Mouse (Mus musculus) heart, embryonic 14.5 days (tissue): ENCODE results near the gene Hist1h2ak. TPM values are rescaled to one million over a fixed set of nuclear protein-coding genes. Genes with fewer than 3 reads are reported as not detected.
"Not testable (repeated sequence)": the region's sequence is repeated elsewhere in the genome, so short reads cannot be mapped to it uniquely, and the experiment has no call there.

Experiments used
- ATAC-seq: fragments of 200-750 bp; cut with Nextera tagmentation; 2 replicates; pipeline ENCODE4 v1.8.0; 2017; ENCODE audit warnings: low read depth, moderate TSS enrichment; ENCODE audit not compliant: insufficient number of reproducible peaks, insufficient read depth, low FRiP score
- H3K27ac ChIP-seq, 2 experiments: fragments of 200-500 bp in 1 of 2; fragments of 300-500 bp in 1 of 2; sonication (generic) in 1 of 2; replicated peaks in 1 of 2; 2 replicates each; pipeline ENCODE4 v1.5.1; 2012 to 2014; ENCODE audit warnings: low read depth in 2 of 2, low read length in 2 of 2, control low read depth in 1 of 2, mild to moderate bottlenecking in 1 of 2, mixed read lengths in 1 of 2; ENCODE audit not compliant: control insufficient read depth in 1 of 2, insufficient read depth in 1 of 2
- H3K27me3 ChIP-seq: fragments of 300-500 bp; sonication (generic); 2 replicates; pipeline ENCODE4 v1.6.1; 2014; ENCODE audit warnings: mild to moderate bottlenecking, low read length, control low read depth; ENCODE audit not compliant: control insufficient read depth, insufficient read depth
- H3K36me3 ChIP-seq: fragments of 300-500 bp; sonication (generic); 2 replicates; pipeline ENCODE4 v1.6.1; 2014; ENCODE audit warnings: mild to moderate bottlenecking, control low read depth, low read length, mixed read lengths; ENCODE audit not compliant: control insufficient read depth, insufficient read depth
- H3K4me1 ChIP-seq, 2 experiments: fragments of 200-500 bp in 1 of 2; fragments of 300-500 bp in 1 of 2; sonication (generic) in 1 of 2; 2 replicates each; pipeline ENCODE4 v1.6.1; 2012 to 2014; ENCODE audit warnings: low read length in 2 of 2, control low read depth in 1 of 2, mixed read lengths in 1 of 2; ENCODE audit not compliant: control insufficient read depth in 2 of 2, insufficient read depth in 2 of 2
- H3K4me2 ChIP-seq: fragments of 300-500 bp; sonication (generic); 2 replicates; pipeline ENCODE4 v1.6.1; 2014; ENCODE audit warnings: mild to moderate bottlenecking, low read length
- H3K4me3 ChIP-seq, 2 experiments: fragments of 200-500 bp in 1 of 2; fragments of 300-500 bp in 1 of 2; sonication (generic) in 1 of 2; 2 replicates each; pipeline ENCODE4 v1.5.1; 2012 to 2014; ENCODE audit warnings: low read length in 2 of 2, mild to moderate bottlenecking in 2 of 2, control low read depth in 1 of 2, low read depth in 1 of 2, moderate library complexity in 1 of 2; ENCODE audit not compliant: control insufficient read depth in 1 of 2, insufficient read depth in 1 of 2
- H3K9ac ChIP-seq: fragments of 300-500 bp; sonication (generic); 2 replicates; pipeline ENCODE4 v1.6.1; 2014; ENCODE audit warnings: mild to moderate bottlenecking, low read length
- H3K9me3 ChIP-seq: fragments of 300-500 bp; sonication (generic); 2 replicates; pipeline ENCODE4 v1.6.1; 2016; ENCODE audit warnings: low read length, control low read depth; ENCODE audit not compliant: control insufficient read depth
- WGBS: fragments of 180-500 bp; shearing (Covaris S2); extraction: QIAGEN DNeasy Blood & Tissue Kit; methylation state at CpG from one replicate; pipeline ENCODE4 v1.1.7; 2014; 5-methylcytosine and 5-hydroxymethylcytosine counted together
- polyA plus RNA-seq: library from polyadenylated mRNA; unstranded; fragments of >200 nt; fragmentation: Nextera tagmentation; extraction: Ambion mirVana; gene quantifications from 2 replicates; pipeline ENCODE4 v1.2.1, GENCODE M21; 2014

Hist1h2ak gene
- 4.3 and 8.0 TPM in 2 replicates for polyA plus RNA-seq

GRCm38 (mm10) chr13:21753524-21754285 is at the start of gene Hist1h2ak, which contains the start of gene Hist1h2bn:
TSS of gene Hist1h2ak (minus strand) at chr13:21753827.
TSS of gene Hist1h2bn (plus strand) at chr13:21754123.
- Histone ChIP-seq H3K4me3 (peak within 1 kb of the TSS; percentile 37 to 59), H3K27ac (peak within 1 kb of the TSS; percentile 88 to 94), H3K4me1 (peaks cover 2 to 28% of the 10 kb centered on the region in 2 experiments; a peak in 3 of 4 replicates), H3K9ac (peak within 1 kb of the TSS; percentile 75), H3K4me2 (peak within 1 kb of the TSS; percentile 61)
- under 1% methylated on average over 38 of the region's 50 CpGs for WGBS
- not testable (repeated sequence) for H3K27me3 ChIP-seq, H3K36me3 ChIP-seq, H3K9me3 ChIP-seq
- peak; percentile 90 for ATAC-seq

GRCm38 (mm10) chr13:21803058-21803457 is 49.4 kb upstream of the Hist1h2ak start:
- not testable (repeated sequence) for H3K4me3 ChIP-seq, H3K4me2 ChIP-seq, H3K4me1 ChIP-seq, H3K27me3 ChIP-seq, H3K27ac ChIP-seq, H3K36me3 ChIP-seq, H3K9me3 ChIP-seq, H3K9ac ChIP-seq
- no CpG with 5 or more reads among the region's 4 CpGs for WGBS
- 0 out of 2 replicates have a peak, but pooled peaks have one; percentile 38 for ATAC-seq

- not testable (repeated sequence) for H3K9ac ChIP-seq, H3K9me3 ChIP-seq, H3K4me3 ChIP-seq, H3K27me3 ChIP-seq, H3K36me3 ChIP-seq, ATAC-seq, H3K27ac ChIP-seq, H3K4me1 ChIP-seq, H3K4me2 ChIP-seq
These were observed 43.5 kb upstream of the Hist1h2ak start for GRCm38 (mm10) chr13:21797163-21797562.

- Histone ChIP-seq H3K4me3 (no peak overlapping the region), H3K9ac (no peak overlapping the region), H3K4me1 (peaks cover under 1 to 5% of the 10 kb centered on the region in 2 experiments; a peak in 1 of 4 replicates), H3K4me2 (no peak overlapping the region), H3K9me3 (no peaks in the 10 kb centered on the region), H3K27ac (no peak overlapping the region), H3K27me3 (no peaks in the 10 kb centered on the region), H3K36me3 (no peaks in the 10 kb centered on the region)
- WGBS = 91% methylated on average over 7 of the region's 7 CpGs
- no peak for ATAC-seq
These were observed 42.0 kb upstream of the Hist1h2ak start for GRCm38 (mm10) chr13:21795584-21795983.

- H3K9me3 ChIP-seq = no peaks in the 10 kb centered on the region
- peak overlapping the region; percentile 26 to 31; a peak in 3 of 4 replicates for H3K4me3 ChIP-seq
- no peak for ATAC-seq
- H3K9ac ChIP-seq = peak overlapping the region; percentile 72
- H3K4me1 ChIP-seq = peaks cover 5 to 19% of the 10 kb centered on the region in 2 experiments; a peak in 3 of 4 replicates
- no peaks in the 10 kb centered on the region for H3K27me3 ChIP-seq
- no peaks in the 10 kb centered on the region for H3K36me3 ChIP-seq
- H3K27ac ChIP-seq = peak overlapping the region in 1 of 2 experiments; percentile 33; a peak in 2 of 4 replicates
- peak overlapping the region; percentile 70 for H3K4me2 ChIP-seq
- 4% methylated on average over 18 of the region's 18 CpGs for WGBS
These were observed 37.1 kb upstream of the Hist1h2ak start for GRCm38 (mm10) chr13:21790601-21791283.

GRCm38 (mm10) chr13:21789925-21790324 is 36.3 kb upstream of the Hist1h2ak start:
- 64% methylated on average over 6 of the region's 6 CpGs for WGBS
- Histone ChIP-seq H3K4me3 (no peak overlapping the region), H3K27ac (no peak overlapping the region), H3K9ac (no peak overlapping the region), H3K36me3 (no peaks in the 10 kb centered on the region), H3K4me1 (peaks cover 5 to 21% of the 10 kb centered on the region in 2 experiments; a peak in 3 of 4 replicates), H3K4me2 (no peak overlapping the region), H3K27me3 (no peaks in the 10 kb centered on the region), H3K9me3 (no peaks in the 10 kb centered on the region)
- ATAC-seq = no peak

GRCm38 (mm10) chr13:21787760-21788593 is 34.4 kb upstream of the Hist1h2ak start:
- peak overlapping the region in 1 of 2 experiments; percentile 21; a peak in 2 of 4 replicates for H3K4me3 ChIP-seq
- H3K4me2 ChIP-seq = peak overlapping the region; percentile 64
- H3K27me3 ChIP-seq = no peaks in the 10 kb centered on the region
- 32% methylated on average over 14 of the region's 21 CpGs for WGBS
- H3K4me1 ChIP-seq = peaks cover 7 to 30% of the 10 kb centered on the region in 2 experiments
- H3K9me3 ChIP-seq = no peaks in the 10 kb centered on the region
- ATAC-seq = no peak
- peak overlapping the region; percentile 53 to 59; a peak in 1 of 4 replicates for H3K27ac ChIP-seq
- no peaks in the 10 kb centered on the region for H3K36me3 ChIP-seq
- peak overlapping the region; percentile 63 for H3K9ac ChIP-seq
